Mouse (Mus musculus) E14TG2a.4 (cell line): ENCODE results near the gene Dusp6.

Experiments used
- H3K27me3 ChIP-seq: 2 replicates; pipeline ENCODE4 v1.6.1; 2014; ENCODE audit warnings: low read length, control low read depth; ENCODE audit not compliant: insufficient read depth
- H3K36me3 ChIP-seq: 2 replicates; pipeline ENCODE4 v1.6.1; 2014; ENCODE audit warnings: low read length, control low read depth; ENCODE audit not compliant: insufficient read depth
- H3K4me1 ChIP-seq: replicated peaks from 2 replicates; pipeline ENCODE4 v1.6.1; 2014; ENCODE audit warnings: low read depth, low read length, control low read depth
- H3K4me3 ChIP-seq: replicated peaks from 2 replicates; pipeline ENCODE4 v1.5.1; 2014; ENCODE audit warnings: mild to moderate bottlenecking, low read length
- H3K9me3 ChIP-seq: 2 replicates; pipeline ENCODE4 v1.6.1; 2014; ENCODE audit warnings: low read length, control low read depth
- CTCF ChIP-seq: conservative IDR thresholded peaks from 2 replicates; pipeline ENCODE4 v1.5.1; 2014; ENCODE audit warnings: low read length
- NANOG ChIP-seq: IDR thresholded peaks from 2 replicates; pipeline ENCODE4 v1.6.1; 2014; ENCODE audit warnings: borderline replicate concordance, low read length, mixed read lengths
- POU5F1 ChIP-seq: IDR thresholded peaks from 2 replicates; pipeline ENCODE4 v1.6.1; 2014; ENCODE audit warnings: low read length, borderline replicate concordance

The Dusp6 gene

DNA sequence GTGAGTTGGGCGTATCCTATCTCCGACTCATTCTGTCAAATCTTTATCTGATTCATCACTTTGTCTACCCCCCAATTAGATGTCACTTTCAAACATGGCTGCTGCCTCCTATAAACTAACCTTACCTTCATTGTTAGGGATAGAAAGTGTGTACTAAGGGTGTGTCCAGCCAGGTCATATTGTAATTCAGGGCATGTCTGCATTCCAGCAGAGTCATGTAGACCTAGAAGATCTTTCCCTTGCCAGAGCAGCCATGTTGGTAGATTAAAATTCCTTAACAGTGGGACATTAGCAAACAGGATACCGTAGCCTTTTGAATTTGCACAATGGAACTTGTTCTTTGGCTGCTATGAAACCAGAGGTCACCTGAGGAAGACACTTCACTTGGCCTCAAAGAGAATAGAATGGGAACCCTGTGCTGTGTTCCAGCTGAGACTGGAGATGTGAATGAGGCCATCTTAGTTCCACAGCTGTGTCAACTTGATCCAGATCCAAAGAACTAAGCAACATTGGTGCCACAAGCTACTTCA lies 30.1 kb downstream of the Dusp6 start:
- H3K4me3 ChIP-seq, result no peak overlapping the region
- no peaks in the 10 kb centered on the region for H3K27me3 ChIP-seq
- no peaks in the 10 kb centered on the region for H3K36me3 ChIP-seq
- TF ChIP-seq CTCF (no peak), NANOG (no peak), POU5F1 (no peak)
- peaks cover 53% of the 10 kb centered on the region for H3K4me1 ChIP-seq
- H3K9me3 ChIP-seq, result no peaks in the 10 kb centered on the region

GRCm38 (mm10) chr10:99297721-99298120 lies 34.7 kb downstream of the Dusp6 start:
- Histone ChIP-seq H3K36me3 (no peaks in the 10 kb centered on the region), H3K9me3 (no peaks in the 10 kb centered on the region), H3K4me1 (peaks cover 54% of the 10 kb centered on the region), H3K27me3 (no peaks in the 10 kb centered on the region), H3K4me3 (no peak overlapping the region)
- TF ChIP-seq NANOG (no peak), CTCF (no peak), POU5F1 (no peak)

DNA sequence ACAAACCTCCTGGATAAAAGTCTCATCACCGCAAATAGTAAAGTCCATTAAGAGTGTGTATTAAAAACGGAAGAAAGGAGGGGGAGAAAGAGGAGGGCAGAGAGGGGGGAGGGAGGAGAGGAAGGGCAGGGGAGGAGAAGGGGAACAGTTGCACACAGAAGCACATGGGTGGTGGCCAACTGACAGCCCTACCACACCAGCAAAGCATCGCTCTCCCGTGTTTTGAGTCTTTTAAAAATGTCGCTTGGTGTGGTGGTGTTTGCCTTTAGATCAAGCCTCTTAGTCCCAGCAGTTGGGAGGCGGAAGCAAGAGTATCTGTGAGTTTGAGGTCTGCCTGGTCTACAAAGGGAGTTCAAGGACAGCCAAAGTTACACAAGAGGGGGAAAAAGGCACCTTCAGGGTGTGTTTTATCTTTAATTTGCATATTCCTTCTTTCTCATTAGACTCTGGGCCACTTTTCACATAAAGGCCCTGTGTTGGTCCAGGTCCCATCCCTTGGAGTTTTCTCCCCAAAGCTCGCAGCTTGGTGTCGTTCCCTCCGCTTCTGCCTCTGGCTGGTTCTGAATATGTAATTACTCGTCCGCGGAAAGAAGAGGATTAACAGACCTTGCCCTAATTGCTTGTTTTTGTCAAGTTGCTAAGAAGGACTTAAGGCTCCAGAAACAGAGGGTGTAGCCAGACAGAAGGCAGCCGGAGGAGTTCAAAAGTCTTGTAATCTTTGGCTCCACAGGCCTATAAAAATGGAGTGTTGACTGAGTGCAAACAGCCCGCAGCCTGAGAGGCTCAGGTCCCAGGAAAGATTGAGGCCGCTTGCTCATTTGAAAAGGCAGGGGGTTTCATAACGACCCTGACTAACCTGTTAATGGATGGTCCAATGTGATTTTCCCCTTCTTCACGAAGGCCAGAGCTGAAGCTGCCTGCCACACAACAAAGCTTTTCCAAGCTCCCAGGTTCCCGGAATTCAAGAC lies 35.6 kb downstream of the Dusp6 start:
- Histone ChIP-seq H3K9me3 (no peaks in the 10 kb centered on the region), H3K27me3 (no peaks in the 10 kb centered on the region), H3K4me3 (peak overlapping the region; percentile 48), H3K4me1 (peaks cover 46% of the 10 kb centered on the region), H3K36me3 (no peaks in the 10 kb centered on the region)
- TF ChIP-seq POU5F1, result no peak
- no peak for TF ChIP-seq CTCF
- peak; percentile 46; the same call in 1 of the 2 replicates for TF ChIP-seq NANOG

GRCm38 (mm10) chr10:99299303-99299702 lies 36.3 kb downstream of the Dusp6 start:
- Histone ChIP-seq H3K4me3 (peak overlapping the region; percentile 48), H3K27me3 (no peaks in the 10 kb centered on the region), H3K36me3 (no peaks in the 10 kb centered on the region), H3K9me3 (no peaks in the 10 kb centered on the region), H3K4me1 (peaks cover 42% of the 10 kb centered on the region)
- no peak for TF ChIP-seq NANOG
- no peak for TF ChIP-seq CTCF
- no peak for TF ChIP-seq POU5F1

DNA sequence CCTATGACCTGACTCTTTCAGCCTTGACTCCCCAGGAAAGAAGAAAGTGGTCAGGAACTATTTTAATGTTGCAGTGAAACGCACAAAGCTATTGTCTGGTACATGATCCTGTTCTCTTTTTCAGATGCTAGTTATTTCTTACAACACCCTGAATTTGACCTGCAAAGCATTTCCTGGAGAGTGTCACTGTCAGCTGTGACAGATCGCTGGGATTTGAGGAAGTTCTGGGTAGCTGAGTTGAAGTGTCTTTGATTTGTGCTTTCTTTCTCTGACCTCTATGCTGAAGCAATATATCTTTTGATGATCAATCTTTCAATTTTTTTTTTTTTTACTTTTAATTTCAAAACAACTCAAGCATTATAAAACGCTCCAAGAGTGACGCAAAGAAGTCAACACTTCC lies 39.0 kb downstream of the Dusp6 start:
- peaks cover 42% of the 10 kb centered on the region for H3K4me1 ChIP-seq
- H3K27me3 ChIP-seq, result no peaks in the 10 kb centered on the region
- H3K36me3 ChIP-seq, result no peaks in the 10 kb centered on the region
- TF ChIP-seq CTCF (no peak), NANOG (no peak), POU5F1 (no peak)
- no peak overlapping the region for H3K4me3 ChIP-seq
- no peaks in the 10 kb centered on the region for H3K9me3 ChIP-seq

GRCm38 (mm10) chr10:99308837-99309236 lies 45.8 kb downstream of the Dusp6 start:
- TF ChIP-seq NANOG (no peak), CTCF (no peak), POU5F1 (no peak)
- no peaks in the 10 kb centered on the region for H3K27me3 ChIP-seq
- H3K9me3 ChIP-seq, result no peaks in the 10 kb centered on the region
- H3K4me1 ChIP-seq, result no peaks in the 10 kb centered on the region
- no peaks in the 10 kb centered on the region for H3K36me3 ChIP-seq
- no peak overlapping the region for H3K4me3 ChIP-seq

DNA sequence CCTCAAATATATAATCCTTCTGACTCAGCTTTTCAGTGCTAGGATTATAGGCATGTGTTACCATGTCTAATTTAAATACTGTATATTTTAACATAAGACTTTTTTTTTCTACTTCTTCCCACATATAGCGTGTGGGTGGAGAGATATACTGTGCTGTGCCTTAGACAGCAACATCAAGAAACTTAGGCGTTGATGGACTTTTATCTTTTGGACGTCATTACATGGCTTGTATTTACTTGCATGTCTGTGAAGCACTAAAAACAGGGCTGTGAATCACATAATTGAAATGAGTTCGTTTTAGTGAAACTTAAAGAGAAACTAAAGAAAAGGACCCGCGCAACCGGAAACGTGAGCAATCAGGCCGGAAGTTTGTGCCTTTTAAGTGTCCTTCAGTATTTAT lies 46.6 kb downstream of the Dusp6 start:
- TF ChIP-seq CTCF (no peak), NANOG (no peak), POU5F1 (no peak)
- Histone ChIP-seq H3K4me3 (no peak overlapping the region), H3K9me3 (no peaks in the 10 kb centered on the region), H3K4me1 (no peaks in the 10 kb centered on the region), H3K27me3 (no peaks in the 10 kb centered on the region), H3K36me3 (no peaks in the 10 kb centered on the region)

DNA sequence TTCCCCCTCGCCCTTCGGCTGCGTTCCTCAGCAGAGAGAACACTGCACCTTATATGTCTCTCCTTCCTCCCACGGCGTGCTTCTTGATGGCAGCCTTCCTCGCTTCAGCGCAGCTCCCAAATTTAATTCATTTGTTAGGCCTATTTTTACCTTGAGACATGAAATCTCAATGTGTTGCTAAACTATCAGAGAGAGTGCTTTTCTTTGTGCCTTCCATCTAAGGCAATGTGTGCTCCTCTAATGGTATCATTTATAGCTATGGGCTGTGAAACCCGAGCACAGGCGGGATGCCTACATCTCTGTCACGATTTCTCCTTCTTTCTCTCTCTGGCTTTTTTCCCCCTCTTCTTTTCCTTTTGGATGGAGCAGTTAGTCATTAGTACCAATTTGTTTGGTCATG lies 47.2 kb downstream of the Dusp6 start:
- no peaks in the 10 kb centered on the region for H3K9me3 ChIP-seq
- no peaks in the 10 kb centered on the region for H3K36me3 ChIP-seq
- TF ChIP-seq NANOG, result no peak
- TF ChIP-seq CTCF, result no peak
- no peak for TF ChIP-seq POU5F1
- H3K4me3 ChIP-seq, result no peak overlapping the region
- H3K4me1 ChIP-seq, result no peaks in the 10 kb centered on the region
- no peaks in the 10 kb centered on the region for H3K27me3 ChIP-seq

DNA sequence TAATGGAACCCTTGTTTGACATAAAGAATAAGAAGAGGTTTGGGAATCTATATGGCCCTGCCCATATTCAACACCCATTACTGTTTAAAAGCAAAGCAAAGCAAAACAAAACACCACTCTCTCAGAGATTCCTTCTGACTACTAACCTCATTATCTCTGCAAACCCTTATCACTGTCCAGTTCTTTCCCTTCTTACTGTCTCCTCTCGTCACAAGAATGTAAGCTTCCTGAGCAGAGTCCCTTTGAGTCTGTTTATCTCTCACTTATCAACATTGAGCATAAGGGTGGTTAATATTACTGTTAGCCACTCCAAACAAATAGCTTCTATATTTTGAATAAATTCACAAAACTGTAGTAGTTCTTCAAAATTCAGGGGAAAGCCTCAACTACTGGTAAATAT lies 48.9 kb downstream of the Dusp6 start:
- TF ChIP-seq NANOG (no peak), CTCF (no peak), POU5F1 (no peak)
- Histone ChIP-seq H3K27me3 (no peaks in the 10 kb centered on the region), H3K4me3 (no peak overlapping the region), H3K9me3 (no peaks in the 10 kb centered on the region), H3K4me1 (no peaks in the 10 kb centered on the region), H3K36me3 (no peaks in the 10 kb centered on the region)
